Mouse (Mus musculus): ENCODE data around the gene Adgrl2.

GRCm38 (mm10) chr3:148885184-148885583 lies 105.2 kb downstream of the Adgrl2 start:
- TF ChIP-seq POLR2A (IDR thresholded peaks at IDR 0.05; ENCODE audit: extremely low read depth, insufficient read depth, low read length): no peak
- no peak for TF ChIP-seq CTCF (IDR thresholded peaks at IDR 0.05; ENCODE audit: extremely low read depth, insufficient read depth, low read length)

Measured in cortical plate, adult 2 months (tissue).